Mouse (Mus musculus): ENCODE results near the gene Lgalsl. TPM values are rescaled to one million over a fixed set of nuclear protein-coding genes. Genes with fewer than 3 reads are reported as not detected.
A peak's percentile ranks its signal among the peaks of the same experiment; 100 is the strongest.

Lgalsl gene
- polyA plus RNA-seq, 1 experiment from 2014 or later: 87.2 TPM

- peak overlapping the region; percentile 80 for H3K4me3 ChIP-seq (ENCODE audit: low read length)
- peak; percentile 59 for ATAC-seq
- peak overlapping the region; percentile 97 for H3K9ac ChIP-seq (ENCODE audit: low read depth, low read length)
- no peaks in the 10 kb centered on the region for H3K9me3 ChIP-seq (ENCODE audit: control insufficient read depth, low read length)
- H3K27me3 ChIP-seq (replicated peaks; ENCODE audit: control insufficient read depth, insufficient read depth, low read length): no peaks in the 10 kb centered on the region
- H3K4me1 ChIP-seq (ENCODE audit: control insufficient read depth, insufficient read depth, low read depth, low read length): peaks cover 23% of the 10 kb centered on the region
- peak overlapping the region; percentile 87 for H3K4me2 ChIP-seq (ENCODE audit: low read length)
- peak overlapping the region; percentile 97 for H3K27ac ChIP-seq (ENCODE audit: low read depth, low read length)
- peaks cover 10% of the 10 kb centered on the region; the same call in 1 of the 2 replicates for H3K36me3 ChIP-seq (ENCODE audit: control insufficient read depth, insufficient read depth, low read length)
- 10% methylated on average over 11 of the region's 11 CpGs for WGBS
Observed at GRCm38 (mm10) chr11:20831600-20832137, 813 bp upstream of the Lgalsl start.

- H3K27ac ChIP-seq (ENCODE audit: low read depth, low read length): peak overlapping the region; percentile 97
- peaks cover 23% of the 10 kb centered on the region for H3K4me1 ChIP-seq (ENCODE audit: control insufficient read depth, insufficient read depth, low read depth, low read length)
- peak; percentile 22 for ATAC-seq
- no peaks in the 10 kb centered on the region for H3K9me3 ChIP-seq (ENCODE audit: control insufficient read depth, low read length)
- peaks cover 10% of the 10 kb centered on the region; the same call in 1 of the 2 replicates for H3K36me3 ChIP-seq (ENCODE audit: control insufficient read depth, insufficient read depth, low read length)
- H3K4me2 ChIP-seq (ENCODE audit: low read length): peak overlapping the region; percentile 87
- peak overlapping the region; percentile 97 for H3K9ac ChIP-seq (ENCODE audit: low read depth, low read length)
- peak overlapping the region; percentile 80 for H3K4me3 ChIP-seq (ENCODE audit: low read length)
- H3K27me3 ChIP-seq (replicated peaks; ENCODE audit: control insufficient read depth, insufficient read depth, low read length): no peaks in the 10 kb centered on the region
- 9% methylated on average over 23 of the region's 23 CpGs for WGBS
Observed at GRCm38 (mm10) chr11:20829993-20830685, 717 bp downstream of the Lgalsl start.

- 41% methylated on average over 9 of the region's 9 CpGs for WGBS
- Histone ChIP-seq H3K27me3 (replicated peaks; ENCODE audit: control insufficient read depth, insufficient read depth, low read length) (no peaks in the 10 kb centered on the region), H3K27ac (ENCODE audit: low read depth, low read length) (0 out of 2 replicates have a peak overlapping the region, but pooled peaks have one; percentile 97), H3K4me3 (ENCODE audit: low read length) (peak overlapping the region; percentile 80), H3K4me2 (ENCODE audit: low read length) (peak overlapping the region; percentile 87), H3K36me3 (ENCODE audit: control insufficient read depth, insufficient read depth, low read length) (peaks cover 10% of the 10 kb centered on the region; the same call in 1 of the 2 replicates), H3K9me3 (ENCODE audit: control insufficient read depth, low read length) (no peaks in the 10 kb centered on the region), H3K9ac (ENCODE audit: low read depth, low read length) (no peak overlapping the region; the same call in 1 of the 2 replicates), H3K4me1 (ENCODE audit: control insufficient read depth, insufficient read depth, low read depth, low read length) (peaks cover 23% of the 10 kb centered on the region)
- ATAC-seq: no peak
Observed at GRCm38 (mm10) chr11:20829056-20829686, 1.7 kb downstream of the Lgalsl start.

- Histone ChIP-seq H3K27me3 (replicated peaks; ENCODE audit: control insufficient read depth, insufficient read depth, low read length) (no peaks in the 10 kb centered on the region), H3K4me3 (ENCODE audit: low read length) (no peak overlapping the region), H3K4me1 (ENCODE audit: control insufficient read depth, insufficient read depth, low read depth, low read length) (peaks cover 3% of the 10 kb centered on the region), H3K9me3 (ENCODE audit: control insufficient read depth, low read length) (no peaks in the 10 kb centered on the region), H3K9ac (ENCODE audit: low read depth, low read length) (no peak overlapping the region), H3K4me2 (ENCODE audit: low read length) (no peak overlapping the region), H3K27ac (ENCODE audit: low read depth, low read length) (no peak overlapping the region), H3K36me3 (ENCODE audit: control insufficient read depth, insufficient read depth, low read length) (peaks cover 10% of the 10 kb centered on the region; the same call in 1 of the 2 replicates)
- ATAC-seq: 0 out of 2 replicates have a peak, but pooled peaks have one; percentile 26
- WGBS: 61% methylated on average over 2 of the region's 2 CpGs
Observed at GRCm38 (mm10) chr11:20823961-20824360, 6.9 kb downstream of the Lgalsl start.

- H3K36me3 ChIP-seq (ENCODE audit: control insufficient read depth, insufficient read depth, low read length): peaks cover 8% of the 10 kb centered on the region; the same call in 1 of the 2 replicates
- H3K4me3 ChIP-seq (ENCODE audit: low read length): no peak overlapping the region
- no peak overlapping the region for H3K4me2 ChIP-seq (ENCODE audit: low read length)
- no peak overlapping the region for H3K27ac ChIP-seq (ENCODE audit: low read depth, low read length)
- no peaks in the 10 kb centered on the region for H3K27me3 ChIP-seq (replicated peaks; ENCODE audit: control insufficient read depth, insufficient read depth, low read length)
- WGBS: 92% methylated on average over 2 of the region's 2 CpGs
- H3K9me3 ChIP-seq (ENCODE audit: control insufficient read depth, low read length): no peaks in the 10 kb centered on the region
- no peak for ATAC-seq
- no peaks in the 10 kb centered on the region for H3K4me1 ChIP-seq (ENCODE audit: control insufficient read depth, insufficient read depth, low read depth, low read length)
- H3K9ac ChIP-seq (ENCODE audit: low read depth, low read length): no peak overlapping the region
Observed at GRCm38 (mm10) chr11:20823301-20823700, 7.6 kb downstream of the Lgalsl start.

GRCm38 (mm10) chr11:20821351-20821750, 9.5 kb downstream of the Lgalsl start:
- no peak overlapping the region for H3K4me3 ChIP-seq (ENCODE audit: low read length)
- H3K9ac ChIP-seq (ENCODE audit: low read depth, low read length): no peak overlapping the region
- WGBS: 86% methylated on average over 7 of the region's 7 CpGs
- no peak overlapping the region for H3K4me2 ChIP-seq (ENCODE audit: low read length)
- H3K27ac ChIP-seq (ENCODE audit: low read depth, low read length): no peak overlapping the region
- no peaks in the 10 kb centered on the region for H3K27me3 ChIP-seq (replicated peaks; ENCODE audit: control insufficient read depth, insufficient read depth, low read length)
- H3K9me3 ChIP-seq (ENCODE audit: control insufficient read depth, low read length): no peaks in the 10 kb centered on the region
- no peaks in the 10 kb centered on the region for H3K36me3 ChIP-seq (ENCODE audit: control insufficient read depth, insufficient read depth, low read length)
- ATAC-seq: no peak
- no peaks in the 10 kb centered on the region for H3K4me1 ChIP-seq (ENCODE audit: control insufficient read depth, insufficient read depth, low read depth, low read length)

- Histone ChIP-seq H3K27me3 (replicated peaks; ENCODE audit: control insufficient read depth, insufficient read depth, low read length) (no peaks in the 10 kb centered on the region), H3K4me1 (ENCODE audit: control insufficient read depth, insufficient read depth, low read depth, low read length) (no peaks in the 10 kb centered on the region), H3K36me3 (ENCODE audit: control insufficient read depth, insufficient read depth, low read length) (no peaks in the 10 kb centered on the region), H3K27ac (ENCODE audit: low read depth, low read length) (no peak overlapping the region), H3K9ac (ENCODE audit: low read depth, low read length) (no peak overlapping the region), H3K4me2 (ENCODE audit: low read length) (no peak overlapping the region), H3K9me3 (ENCODE audit: control insufficient read depth, low read length) (no peaks in the 10 kb centered on the region), H3K4me3 (ENCODE audit: low read length) (no peak overlapping the region)
- ATAC-seq: no peak
- 84% methylated on average over 6 of the region's 6 CpGs for WGBS
Observed at GRCm38 (mm10) chr11:20813901-20814523, 16.8 kb downstream of the Lgalsl start.

- H3K4me3 ChIP-seq (ENCODE audit: low read length): no peak overlapping the region
- H3K27me3 ChIP-seq (replicated peaks; ENCODE audit: control insufficient read depth, insufficient read depth, low read length): no peaks in the 10 kb centered on the region
- H3K4me2 ChIP-seq (ENCODE audit: low read length): no peak overlapping the region
- no peaks in the 10 kb centered on the region for H3K36me3 ChIP-seq (ENCODE audit: control insufficient read depth, insufficient read depth, low read length)
- H3K4me1 ChIP-seq (ENCODE audit: control insufficient read depth, insufficient read depth, low read depth, low read length): no peaks in the 10 kb centered on the region
- H3K27ac ChIP-seq (ENCODE audit: low read depth, low read length): no peak overlapping the region
- ATAC-seq: no peak
- WGBS: 78% methylated on average over 5 of the region's 5 CpGs
- H3K9ac ChIP-seq (ENCODE audit: low read depth, low read length): no peak overlapping the region
- H3K9me3 ChIP-seq (ENCODE audit: control insufficient read depth, low read length): no peaks in the 10 kb centered on the region
Observed at GRCm38 (mm10) chr11:20812153-20812887, 18.5 kb downstream of the Lgalsl start.
